Mouse (Mus musculus) heart, postnatal 0 days (tissue): ENCODE measurements around the gene Cdk12. TPM values are rescaled to one million over a fixed set of nuclear protein-coding genes. Genes with fewer than 3 reads are reported as not detected.

Source experiments
- ATAC-seq: fragments of 200-750 bp; cut with Nextera tagmentation; 2 replicates; pipeline ENCODE4 v1.8.0; 2017; ENCODE audit warnings: low read depth, moderate number of reproducible peaks, moderate library complexity; ENCODE audit not compliant: insufficient read depth
- DNase-seq: peaks from one replicate; pipeline ENCODE4 v3.0.0-alpha.2; 2016; ENCODE audit warnings: low spot score
- H3K27ac ChIP-seq: fragments of 300-500 bp; sonication (generic); 2 replicates; pipeline ENCODE4 v1.5.1; 2014; ENCODE audit warnings: low read depth, mild to moderate bottlenecking
- H3K27me3 ChIP-seq: fragments of 300-500 bp; sonication (generic); 2 replicates; pipeline ENCODE4 v1.6.1; 2014; ENCODE audit warnings: low read length, mixed read lengths; ENCODE audit not compliant: control insufficient read depth, insufficient read depth
- H3K36me3 ChIP-seq: fragments of 300-500 bp; sonication (generic); replicated peaks from 2 replicates; pipeline ENCODE4 v1.6.1; 2014; ENCODE audit warnings: low read length, mixed read lengths; ENCODE audit not compliant: control insufficient read depth, insufficient read depth
- H3K4me1 ChIP-seq: fragments of 300-500 bp; sonication (generic); 2 replicates; pipeline ENCODE4 v1.6.1; 2014; ENCODE audit warnings: antibody characterized with exemption; ENCODE audit not compliant: control insufficient read depth, insufficient read depth
- H3K4me2 ChIP-seq: fragments of 300-500 bp; sonication (generic); 2 replicates; pipeline ENCODE4 v1.6.1; 2014; ENCODE audit warnings: low read depth, mild to moderate bottlenecking, low read length, moderate library complexity
- H3K4me3 ChIP-seq: fragments of 300-500 bp; sonication (generic); 2 replicates; pipeline ENCODE4 v1.5.1; 2014; ENCODE audit warnings: low read depth, low read length
- H3K9ac ChIP-seq: fragments of 300-500 bp; sonication (generic); replicated peaks from 2 replicates; pipeline ENCODE4 v1.6.1; 2014; ENCODE audit warnings: low read depth, low read length, mixed read lengths
- H3K9me3 ChIP-seq: fragments of 300-500 bp; sonication (generic); replicated peaks from 2 replicates; pipeline ENCODE4 v1.6.1; 2016; ENCODE audit warnings: low read length; ENCODE audit not compliant: control insufficient read depth
- CTCF ChIP-seq: IDR thresholded peaks from 2 replicates; pipeline ENCODE4 v1.5.1; 2016; ENCODE audit warnings: antibody characterized with exemption, control low read depth, low read depth
- EP300 ChIP-seq: IDR thresholded peaks from 2 replicates; pipeline ENCODE4 v1.6.1; 2016; ENCODE audit warnings: antibody characterized with exemption, low read depth
- WGBS: fragments of 180-500 bp; shearing (Covaris S2); extraction: QIAGEN DNeasy Blood & Tissue Kit; methylation state at CpG from one replicate; pipeline ENCODE4 v1.1.7; 2014; 5-methylcytosine and 5-hydroxymethylcytosine counted together
- polyA plus RNA-seq: library from polyadenylated mRNA; unstranded; fragments of >200 nt; fragmentation: Nextera tagmentation; extraction: Ambion mirVana; gene quantifications from 2 replicates; pipeline ENCODE4 v1.2.1, GENCODE M21; 2015
- total RNA-seq: library from RNA; depleted of rRNA; stranded (reverse); fragments of >200 nt; gene quantifications from 2 replicates; pipeline ENCODE4 v1.2.3, GENCODE M21; 2014; ENCODE audit warnings: low replicate concordance

The Cdk12 gene
- total and polyA plus RNA-seq, 2 experiments from 2014 or later = 4.2 to 25.8 TPM

DNA sequence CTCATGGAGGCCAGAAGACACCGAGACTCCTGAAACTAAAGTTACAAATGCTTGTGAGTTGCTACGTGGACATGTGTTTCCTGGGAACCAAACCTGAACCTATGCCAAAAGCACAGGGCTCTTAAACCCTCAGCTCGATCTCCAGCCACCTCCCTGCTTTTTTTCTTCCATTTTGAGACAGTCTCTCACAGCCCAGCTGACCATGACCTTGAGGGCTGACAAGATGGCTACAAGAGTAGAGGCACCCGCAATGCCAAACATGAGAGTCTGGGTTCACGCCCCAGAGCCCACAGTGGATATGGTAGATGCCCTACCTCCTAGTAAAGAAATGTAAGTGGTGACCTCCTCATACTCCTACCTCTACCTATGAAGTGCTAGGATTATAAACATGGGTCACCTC, 12.0 kb upstream of the Cdk12 start:
- H3K4me2 ChIP-seq = 0 out of 2 replicates have a peak overlapping the region, but pooled peaks have one; percentile 12
- H3K9ac ChIP-seq = no peak overlapping the region
- TF ChIP-seq EP300 (no peak), CTCF (no peak)
- peaks cover 17% of the 10 kb centered on the region for H3K4me1 ChIP-seq
- H3K9me3 ChIP-seq = no peaks in the 10 kb centered on the region
- no peaks in the 10 kb centered on the region for H3K27me3 ChIP-seq
- H3K27ac ChIP-seq = peak overlapping the region; percentile 58; the same call in 1 of the 2 replicates
- peaks cover 41% of the 10 kb centered on the region for H3K36me3 ChIP-seq
- H3K4me3 ChIP-seq = no peak overlapping the region
- 62% methylated on average over 5 of the region's 5 CpGs for WGBS
- DNase-seq (no peak), ATAC-seq (no peak)

- H3K9ac ChIP-seq = peak within 1 kb of the TSS; percentile 92
- peak within 1 kb of the TSS; percentile 96 for H3K27ac ChIP-seq
- peak within 1 kb of the TSS; percentile 96 for H3K4me3 ChIP-seq
- peak; percentile 93 for ATAC-seq
- TF ChIP-seq CTCF (no peak), EP300 (peak; percentile 87; the same call in 1 of the 2 replicates)
- H3K4me2 ChIP-seq = peak within 1 kb of the TSS; percentile 67
- under 1% methylated on average over 50 of the region's 53 CpGs for WGBS
- H3K36me3 ChIP-seq = peaks cover 23% of the 10 kb centered on the region
- H3K27me3 ChIP-seq = no peaks in the 10 kb centered on the region
- no peaks in the 10 kb centered on the region for H3K9me3 ChIP-seq
- peaks cover 17% of the 10 kb centered on the region for H3K4me1 ChIP-seq
- peak; percentile 98 for DNase-seq
Measured at GRCm38 (mm10) chr11:98192901-98193805, 9.7 kb upstream of the Cdk12 start, which contains the start of gene Med1. TSS of gene Med1 (minus strand) at chr11:98193293.

GRCm38 (mm10) chr11:98201791-98202640, 843 bp upstream of the Cdk12 start:
- ATAC-seq (no peak), DNase-seq (no peak)
- Histone ChIP-seq H3K36me3 (no peaks in the 10 kb centered on the region), H3K4me1 (peaks cover 11% of the 10 kb centered on the region; the same call in 1 of the 2 replicates), H3K27ac (peak overlapping the region; percentile 100), H3K9ac (peak overlapping the region; percentile 75), H3K4me2 (peak overlapping the region; percentile 71), H3K27me3 (no peaks in the 10 kb centered on the region), H3K9me3 (no peaks in the 10 kb centered on the region), H3K4me3 (peak overlapping the region; percentile 92)
- TF ChIP-seq EP300 = no peak
- no peak for TF ChIP-seq CTCF
- WGBS = 3% methylated on average over 27 of the region's 27 CpGs

- ATAC-seq = peak; percentile 35
- peak; percentile 43 for DNase-seq
- under 1% methylated on average over 37 of the region's 37 CpGs for WGBS
Measured at GRCm38 (mm10) chr11:98203351-98203911, 572 bp downstream of the Cdk12 start.

DNA sequence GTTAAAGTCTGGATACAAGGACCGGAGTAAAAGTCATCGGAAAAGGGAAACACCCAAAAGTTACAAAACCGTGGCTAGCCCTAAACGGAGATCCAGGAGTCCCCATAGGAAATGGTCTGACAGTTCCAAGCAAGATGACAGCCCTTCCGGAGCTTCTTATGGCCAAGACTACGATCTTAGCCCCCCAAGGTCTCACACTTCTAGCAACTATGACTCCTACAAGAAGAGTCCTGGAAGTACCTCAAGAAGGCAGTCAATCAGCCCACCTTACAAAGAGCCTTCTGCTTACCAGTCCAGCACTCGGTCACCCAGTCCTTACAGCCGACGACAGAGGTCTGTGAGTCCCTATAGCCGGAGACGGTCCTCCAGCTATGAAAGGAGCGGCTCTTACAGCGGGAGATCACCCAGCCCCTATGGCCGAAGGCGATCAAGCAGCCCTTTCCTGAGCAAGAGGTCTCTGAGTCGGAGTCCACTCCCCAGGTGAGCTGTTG, 1.1 kb downstream of the Cdk12 start:
- peak overlapping the region; percentile 81 for H3K4me2 ChIP-seq
- ATAC-seq = no peak
- H3K27ac ChIP-seq = peak overlapping the region; percentile 100
- peak overlapping the region; percentile 100 for H3K9ac ChIP-seq
- TF ChIP-seq EP300 (no peak), CTCF (no peak)
- peak; percentile 12 for DNase-seq
- H3K9me3 ChIP-seq = no peaks in the 10 kb centered on the region
- peaks cover 12% of the 10 kb centered on the region for H3K36me3 ChIP-seq
- H3K27me3 ChIP-seq = no peaks in the 10 kb centered on the region
- H3K4me1 ChIP-seq = peaks cover 11% of the 10 kb centered on the region; the same call in 1 of the 2 replicates
- WGBS = under 1% methylated on average over 16 of the region's 16 CpGs
- peak overlapping the region; percentile 92 for H3K4me3 ChIP-seq

More at GRCm38 (mm10) chr11:98203351-98203911, 572 bp downstream of the Cdk12 start:
- Histone ChIP-seq H3K9me3 (no peaks in the 10 kb centered on the region), H3K36me3 (peaks cover 7% of the 10 kb centered on the region), H3K4me1 (peaks cover 11% of the 10 kb centered on the region; the same call in 1 of the 2 replicates), H3K27me3 (no peaks in the 10 kb centered on the region), H3K27ac (peak overlapping the region; percentile 100), H3K9ac (peak overlapping the region; percentile 100), H3K4me2 (peak overlapping the region; percentile 81), H3K4me3 (peak overlapping the region; percentile 92)
- TF ChIP-seq CTCF = no peak
- TF ChIP-seq EP300 = no peak
